Mouse (Mus musculus): Measurements from ENCODE around the gene Nudt15.

The Nudt15 gene

DNA sequence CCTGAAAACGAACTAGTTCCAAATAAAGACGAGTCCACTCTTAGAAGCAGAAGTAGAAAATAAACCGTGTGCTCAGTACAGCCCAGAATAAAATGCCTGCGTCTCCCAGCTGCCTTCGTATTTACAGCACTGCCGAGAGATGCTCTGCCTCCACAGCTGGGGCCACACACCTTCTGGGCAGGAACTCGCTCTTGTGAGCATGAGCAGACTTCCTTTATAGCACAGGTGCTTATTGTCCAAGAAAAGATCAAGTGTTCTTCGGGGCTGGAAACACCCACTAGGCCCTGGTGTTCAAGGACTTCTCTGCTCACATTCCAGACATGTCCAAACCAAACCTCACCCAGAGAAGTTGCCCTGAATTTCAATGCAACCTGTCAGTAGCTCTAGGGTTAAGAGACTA lies 77.4 kb downstream of the Nudt15 start:
- in situ Hi-C loops (cut with MboI), result no loop called here

DNA sequence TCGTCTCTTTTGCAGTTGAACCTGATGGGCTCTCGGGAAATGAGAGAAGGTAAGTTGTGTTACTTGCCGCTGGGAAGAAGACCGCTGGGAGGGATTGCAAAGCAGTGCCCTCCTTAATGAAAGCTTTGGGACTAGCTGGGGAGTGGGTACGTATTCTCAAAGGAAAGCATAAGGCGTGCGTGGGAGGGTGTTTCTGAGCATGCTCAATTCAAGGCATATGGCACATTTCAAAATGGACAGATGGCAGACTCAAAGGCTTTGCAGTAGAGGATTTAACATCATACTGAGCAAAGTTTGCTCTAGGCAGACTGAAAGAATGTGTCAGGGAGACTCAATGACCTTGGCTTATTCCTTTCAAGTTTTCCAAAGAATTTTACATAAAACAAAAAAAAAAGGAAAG lies 78.5 kb downstream of the Nudt15 start:
- in situ Hi-C loops (cut with MboI), result no loop called here

Measured in mature B cell (primary cell).